18 mouse cellular contexts compared by ENCODE assay signal in the genomic region with DNA sequence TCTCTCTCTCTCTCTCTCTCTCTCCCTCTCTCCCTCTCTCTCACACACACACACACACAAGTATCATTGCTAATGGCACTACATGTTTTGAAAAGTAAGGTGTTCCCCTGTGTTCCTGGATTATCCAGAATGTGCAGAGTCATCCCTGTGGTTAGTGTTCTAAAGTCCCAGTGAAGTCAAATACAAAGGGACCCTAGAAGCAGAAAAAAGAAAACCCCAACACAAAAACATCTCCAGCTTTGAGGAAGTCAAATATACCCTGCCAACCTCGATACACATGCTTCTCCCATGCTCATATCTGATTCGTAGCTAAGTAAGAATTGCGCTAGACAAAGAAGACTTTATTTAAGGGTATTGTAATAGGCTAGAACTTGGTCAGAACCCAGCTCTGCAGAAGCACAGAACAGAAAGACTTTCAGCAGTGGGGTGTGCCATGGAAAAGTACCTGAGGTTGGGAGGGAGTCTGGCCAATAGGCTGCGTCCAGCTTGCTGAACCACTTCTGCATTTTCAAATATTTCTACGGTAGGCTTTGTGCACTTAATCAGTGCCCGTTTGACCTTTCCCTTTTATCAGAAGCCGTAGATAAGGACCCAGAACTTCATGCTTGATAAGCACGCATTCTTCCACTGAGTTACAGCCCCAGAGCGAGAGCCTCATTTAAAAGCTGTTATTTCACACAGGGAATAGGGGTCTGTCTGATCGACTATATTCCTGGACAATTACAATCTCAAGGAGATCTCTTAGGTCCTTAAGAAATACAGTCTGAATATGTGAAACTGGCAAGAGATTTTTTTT. TPM values are rescaled to one million over a fixed set of nuclear protein-coding genes. Genes with fewer than 3 reads are reported as not detected.
A peak's percentile ranks its signal among the peaks of the same experiment; 100 is the strongest.
DNase-seq lines count a peak whose midpoint lies in the region; ATAC-seq and TF ChIP-seq lines count a peak whose summit lies in the region.
"Had no signal": no experiment of that assay in that cellular context is flagged by ENCODE, and none has a peak within 500 bp of the region (broad histone marks: within the 10 kb centered on the region; RNA-seq: fewer than 3 reads in every experiment).

No protein-coding gene starts in this region.

- WGBS in liver, embryonic 14.5 days (ENCODE audit: insufficient replicate concordance): 10% methylated on average over 10 of the region's 10 CpGs
- WGBS in intestine, postnatal 0 days: 29% methylated on average over 10 of the region's 10 CpGs
- WGBS in forebrain, embryonic 15.5 days: 87% methylated on average over 10 of the region's 10 CpGs

- DNase-seq in liver, embryonic 14.5 days (ENCODE audit: low read depth in 3 of 3, low spot score in 3 of 3): no peak
- DNase-seq in liver: no peak
- DNase-seq in lung, postnatal 4 days: peak; percentile 27 to 36
- no peak for DNase-seq in cerebellum, postnatal 14 days
- no peak for DNase-seq in layer of hippocampus, postnatal 36 days
- DNase-seq: cerebellum, adult 11-12 months; gastrocnemius, postnatal 25 days; kidney, postnatal 10 days; right cerebral cortex, adult 18-20 months; thymus, postnatal 36 days had no signal

- H3K4me2 ChIP-seq in liver, embryonic 14.5 days (ENCODE audit: low read depth): peak overlapping the region; percentile 15; the same call in 1 of the 2 replicates
- peak overlapping the region; percentile 46 for H3K4me2 ChIP-seq in intestine, postnatal 0 days (replicated peaks; ENCODE audit: low read depth)
- H3K4me2 ChIP-seq in forebrain, embryonic 15.5 days (replicated peaks): no peak overlapping the region
- H3K4me2 ChIP-seq: limb, embryonic 15.5 days; midbrain, embryonic 15.5 days had no signal

- H3K27ac ChIP-seq in liver, embryonic 14.5 days: no peak overlapping the region
- H3K27ac ChIP-seq in intestine, postnatal 0 days (ENCODE audit: low read depth, low read length): peak overlapping the region; percentile 66
- H3K27ac ChIP-seq in forebrain, embryonic 15.5 days (replicated peaks): no peak overlapping the region
- H3K27ac ChIP-seq: embryonic facial prominence, embryonic 10.5 days; limb, embryonic 15.5 days; midbrain, embryonic 15.5 days had no signal

- no peaks in the 10 kb centered on the region for H3K36me3 ChIP-seq in liver, embryonic 14.5 days (replicated peaks; ENCODE audit: control insufficient read depth, insufficient read depth, low read depth)
- H3K36me3 ChIP-seq in intestine, postnatal 0 days (ENCODE audit: control insufficient read depth, insufficient read depth): no peaks in the 10 kb centered on the region
- no peaks in the 10 kb centered on the region for H3K36me3 ChIP-seq in forebrain, embryonic 15.5 days
- H3K36me3 ChIP-seq: embryonic facial prominence, embryonic 10.5 days; limb, embryonic 15.5 days; midbrain, embryonic 15.5 days had no signal

- no peak for TF ChIP-seq EP300 in liver, embryonic 14.5 days (IDR thresholded peaks at IDR 0.05; ENCODE audit: low read depth)

- no peaks in the 10 kb centered on the region for H3K9me3 ChIP-seq in liver, embryonic 14.5 days (ENCODE audit: control insufficient read depth, low read length)
- no peaks in the 10 kb centered on the region for H3K9me3 ChIP-seq in intestine, postnatal 0 days (ENCODE audit: control insufficient read depth)
- no peaks in the 10 kb centered on the region for H3K9me3 ChIP-seq in forebrain, embryonic 15.5 days
- H3K9me3 ChIP-seq: embryonic facial prominence, embryonic 10.5 days; limb, embryonic 15.5 days; midbrain, embryonic 15.5 days had no signal

- no peak overlapping the region for H3K9ac ChIP-seq in liver, embryonic 14.5 days (replicated peaks)
- no peak overlapping the region for H3K9ac ChIP-seq in intestine, postnatal 0 days (ENCODE audit: low read depth, low read length)
- no peak overlapping the region for H3K9ac ChIP-seq in forebrain, embryonic 15.5 days (replicated peaks)
- H3K9ac ChIP-seq: limb, embryonic 15.5 days; midbrain, embryonic 15.5 days had no signal

- TF ChIP-seq CTCF in liver, embryonic 14.5 days (IDR thresholded peaks at IDR 0.05; ENCODE audit: low read depth): no peak
- TF ChIP-seq CTCF in intestine, postnatal 0 days (IDR thresholded peaks at IDR 0.05; ENCODE audit: low read depth): no peak

- no peaks in the 10 kb centered on the region for H3K27me3 ChIP-seq in liver, embryonic 14.5 days (ENCODE audit: control insufficient read depth, insufficient read depth, low read length)
- no peaks in the 10 kb centered on the region for H3K27me3 ChIP-seq in intestine, postnatal 0 days (replicated peaks; ENCODE audit: control insufficient read depth, insufficient read depth, low read length)
- H3K27me3 ChIP-seq in forebrain, embryonic 15.5 days: no peaks in the 10 kb centered on the region
- H3K27me3 ChIP-seq: limb, embryonic 15.5 days; midbrain, embryonic 15.5 days had no signal

- no peak for ATAC-seq in liver, embryonic 14.5 days (ENCODE audit: insufficient read depth)
- no peak for ATAC-seq in intestine, postnatal 0 days
- ATAC-seq in forebrain, embryonic 15.5 days (replicated peaks): no peak
- ATAC-seq: hindbrain, embryonic 16.5 days; midbrain, embryonic 15.5 days had no signal

- H3K4me3 ChIP-seq in liver, embryonic 14.5 days (ENCODE audit: insufficient read depth in 1 of 2, low read depth in 2 of 2, low read length in 2 of 2): no peak overlapping the region
- no peak overlapping the region for H3K4me3 ChIP-seq in intestine, postnatal 0 days (ENCODE audit: low read depth, low read length)
- H3K4me3 ChIP-seq in forebrain, embryonic 15.5 days: no peak overlapping the region
- H3K4me3 ChIP-seq: embryonic facial prominence, embryonic 10.5 days; limb, embryonic 15.5 days; midbrain, embryonic 15.5 days had no signal

- peaks cover 0 to 2% of the 10 kb centered on the region in 2 experiments; a peak in 2 of 4 replicates for H3K4me1 ChIP-seq in liver, embryonic 14.5 days (replicated peaks; ENCODE audit: control insufficient read depth in 2 of 2, insufficient read depth in 2 of 2, low read length in 1 of 2)
- 0 out of 2 replicates have a peak, but pooled peaks cover 7% of the 10 kb centered on the region for H3K4me1 ChIP-seq in intestine, postnatal 0 days (replicated peaks; ENCODE audit: control insufficient read depth, insufficient read depth, low read length)
- H3K4me1 ChIP-seq in forebrain, embryonic 15.5 days: no peaks in the 10 kb centered on the region
- H3K4me1 ChIP-seq: embryonic facial prominence, embryonic 10.5 days; limb, embryonic 15.5 days; midbrain, embryonic 15.5 days had no signal

RNA-seq across cellular contexts. Expression of a gene that starts 11.2 kb away (rescaled TPM):
- polyA plus RNA-seq in liver, embryonic 14.5 days (2012; rRNA removed): 0.28 and 0.55 TPM in 2 replicates
- 0.08 and 0.48 TPM in 2 replicates for polyA plus RNA-seq in liver, embryonic 14.5 days (2014; fragmentation: Nextera tagmentation; extraction: Ambion mirVana)
- polyA plus RNA-seq in intestine, postnatal 0 days (2015; fragmentation: Nextera tagmentation; extraction: Ambion mirVana): 7.2 and 7.3 TPM in 2 replicates
- 0.31 and 0.70 TPM in 2 replicates for polyA plus RNA-seq in forebrain, embryonic 15.5 days (2015; fragmentation: Nextera tagmentation; extraction: Ambion mirVana)
- under 1 TPM in 1 of 2 experiments, not detected in 1; 0.15 TPM for total RNA-seq in layer of hippocampus, postnatal 36 days (2021)

RNA-seq across cellular contexts. Expression of a gene that starts 45.0 kb away (rescaled TPM):
- polyA plus RNA-seq in liver, embryonic 14.5 days (2012; rRNA removed): 0.15 TPM in 1 of 2 replicates, not detected in the other
- not detected in 2 replicates for polyA plus RNA-seq in liver, embryonic 14.5 days (2014; fragmentation: Nextera tagmentation; extraction: Ambion mirVana)
- not detected in 2 replicates for polyA plus RNA-seq in intestine, postnatal 0 days (2015; fragmentation: Nextera tagmentation; extraction: Ambion mirVana)
- polyA plus RNA-seq in forebrain, embryonic 15.5 days (2015; fragmentation: Nextera tagmentation; extraction: Ambion mirVana): not detected in 2 replicates
- total RNA-seq in layer of hippocampus, postnatal 36 days (2021): not detected
- total RNA-seq: adrenal gland, postnatal 4 days; gastrocnemius, postnatal 25 days had no signal
- polyA plus RNA-seq: hindbrain, embryonic 16.5 days; limb, embryonic 15.5 days; midbrain, embryonic 15.5 days; neural tube, embryonic 14.5 days had no signal

RNA-seq across cellular contexts. Expression of a gene that starts 58.2 kb away (rescaled TPM):
- 132 and 143 TPM in 2 replicates for polyA plus RNA-seq in liver, embryonic 14.5 days (2012; rRNA removed)
- polyA plus RNA-seq in liver, embryonic 14.5 days (2014; fragmentation: Nextera tagmentation; extraction: Ambion mirVana): 209 and 210 TPM in 2 replicates
- polyA plus RNA-seq in intestine, postnatal 0 days (2015; fragmentation: Nextera tagmentation; extraction: Ambion mirVana): 0.09 TPM in 1 of 2 replicates, not detected in the other
- 0.15 and 0.17 TPM in 2 replicates for polyA plus RNA-seq in forebrain, embryonic 15.5 days (2015; fragmentation: Nextera tagmentation; extraction: Ambion mirVana)
- not detected for total RNA-seq in layer of hippocampus, postnatal 36 days (2021)
- total RNA-seq: gastrocnemius, postnatal 25 days had no signal

Comparison
In these comparisons a context has a peak if more than half of its experiments do, and no peak if none do; other contexts are left out.
1. DNase-seq: peak in lung, postnatal 4 days (2 of 2); none in liver, embryonic 14.5 days (0 of 3), liver (single experiment), cerebellum, postnatal 14 days (0 of 2) and layer of hippocampus, postnatal 36 days (0 of 2).
2. RNA of a gene that starts 58.2 kb away (polyA plus RNA-seq): 132 to 210 TPM in liver, embryonic 14.5 days; 0.15 to 0.17 TPM in forebrain, embryonic 15.5 days and 0.09 TPM in intestine, postnatal 0 days; every median in the first group is over 100 times any median in the second.